Mouse (Mus musculus): ENCODE data around the gene Akr1b7. TPM values are rescaled to one million over a fixed set of nuclear protein-coding genes. Genes with fewer than 3 reads are reported as not detected.

Akr1b7 gene
- total and polyA plus RNA-seq, 3 experiments, result 0.08 TPM; not detected in 2

DNA sequence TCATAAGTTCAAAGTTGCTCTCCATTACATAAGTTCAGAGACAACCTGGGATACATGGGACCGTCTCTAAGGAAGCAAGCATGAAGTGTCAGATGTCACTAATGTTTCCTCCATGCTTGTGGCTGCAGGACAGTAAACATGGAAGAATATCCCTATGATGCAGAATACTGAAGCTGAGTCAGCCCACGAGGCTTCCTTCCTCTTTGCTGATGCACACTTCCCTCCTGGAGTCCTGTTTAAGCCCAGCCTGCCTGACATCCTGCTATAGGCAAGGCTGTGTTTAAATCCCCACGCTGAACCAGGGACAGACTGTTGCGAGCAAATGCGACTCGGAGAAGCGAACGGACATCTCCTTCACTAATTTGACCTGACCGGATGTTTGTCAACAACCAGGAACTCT, 44.1 kb upstream of the Akr1b7 start:
- H3K9ac ChIP-seq (ENCODE audit: insufficient read depth, low read depth), result no peak overlapping the region
- no peaks in the 10 kb centered on the region for H3K27me3 ChIP-seq (replicated peaks)
- no peak overlapping the region for H3K4me3 ChIP-seq (replicated peaks in 1 of 3; ENCODE audit: low read depth in 2 of 3, low read length in 2 of 3, poor library complexity in 1 of 3)
- no peak overlapping the region for H3K4me2 ChIP-seq (ENCODE audit: insufficient read depth, low read depth, poor library complexity, severe bottlenecking)
- in situ Hi-C loops (cut with MboI; ENCODE audit: low pct_ligation_motif_present, low pct_unique_long_range_greater_than_20kb, low sequenced_read_pairs) (no loop called here), dilution Hi-C loops (cut with MboI; ENCODE audit: extremely low pct_ligation_motif_present, extremely low pct_unique_long_range_greater_than_20kb, low sequenced_read_pairs) (no loop called here)
- no peaks in the 10 kb centered on the region for H3K9me3 ChIP-seq (replicated peaks; ENCODE audit: low read length)
- H3K4me1 ChIP-seq (ENCODE audit: control insufficient read depth in 1 of 2, insufficient read depth in 2 of 2), result peaks cover 0 to 24% of the 10 kb centered on the region in 2 experiments; a peak in 2 of 4 replicates
- no peaks in the 10 kb centered on the region for H3K79me2 ChIP-seq (replicated peaks; ENCODE audit: control insufficient read depth, extremely low read depth, insufficient read depth, poor library complexity, severe bottlenecking)
- no peak for TF ChIP-seq UBTF (IDR thresholded peaks at IDR 0.05; ENCODE audit: low read depth, low read length)
- no peak for TF ChIP-seq NRF1 (IDR thresholded peaks at IDR 0.05; ENCODE audit: low read depth, low read length)
- TF ChIP-seq ZMIZ1 (IDR thresholded peaks at IDR 0.05; ENCODE audit: low read depth, low read length), result no peak
- H3K27ac ChIP-seq (ENCODE audit: insufficient read depth, low read depth), result no peak overlapping the region
- no peak for DNase-seq (ENCODE audit: extremely low read depth)
- H3K36me3 ChIP-seq (replicated peaks in 1 of 2; ENCODE audit: control insufficient read depth in 1 of 2, insufficient read depth in 1 of 2, low read length in 1 of 2), result no peaks in the 10 kb centered on the region

- dilution Hi-C loops (cut with MboI; ENCODE audit: extremely low pct_ligation_motif_present, extremely low pct_unique_long_range_greater_than_20kb, low sequenced_read_pairs), result no loop called here
- Histone ChIP-seq H3K27ac (ENCODE audit: insufficient read depth, low read depth) (no peak overlapping the region), H3K9ac (ENCODE audit: insufficient read depth, low read depth) (no peak overlapping the region), H3K79me2 (replicated peaks; ENCODE audit: control insufficient read depth, extremely low read depth, insufficient read depth, poor library complexity, severe bottlenecking) (no peaks in the 10 kb centered on the region), H3K4me2 (ENCODE audit: insufficient read depth, low read depth, poor library complexity, severe bottlenecking) (no peak overlapping the region), H3K4me3 (replicated peaks in 1 of 3; ENCODE audit: low read depth in 2 of 3, low read length in 2 of 3, poor library complexity in 1 of 3) (no peak overlapping the region), H3K27me3 (replicated peaks) (no peaks in the 10 kb centered on the region), H3K36me3 (replicated peaks in 1 of 2; ENCODE audit: control insufficient read depth in 1 of 2, insufficient read depth in 1 of 2, low read length in 1 of 2) (no peaks in the 10 kb centered on the region), H3K4me1 (ENCODE audit: control insufficient read depth in 1 of 2, insufficient read depth in 2 of 2) (peaks cover 7 to 27% of the 10 kb centered on the region in 2 experiments), H3K9me3 (replicated peaks; ENCODE audit: low read length) (no peaks in the 10 kb centered on the region)
- TF ChIP-seq CTCF (conservative IDR thresholded peaks at IDR 0.05 in 1 of 2, IDR thresholded peaks at IDR 0.05 in 1 of 2; ENCODE audit: low read depth in 2 of 2, low read length in 2 of 2) (no peak), NRF1 (IDR thresholded peaks at IDR 0.05; ENCODE audit: low read depth, low read length) (no peak), ZNF384 (IDR thresholded peaks at IDR 0.05; ENCODE audit: low read depth, low read length) (no peak), MYC (IDR thresholded peaks at IDR 0.05; ENCODE audit: low read depth, low read length) (no peak), HCFC1 (IDR thresholded peaks at IDR 0.05; ENCODE audit: low read depth, low read length) (no peak), POLR2AphosphoS2 (IDR thresholded peaks at IDR 0.05; ENCODE audit: low read depth, low read length) (no peak), ELF1 (IDR thresholded peaks at IDR 0.05; ENCODE audit: low read depth, low read length) (no peak), IRF4 (IDR thresholded peaks at IDR 0.05; ENCODE audit: low read depth, low read length) (no peak), EP300 (IDR thresholded peaks at IDR 0.05; ENCODE audit: low read length) (no peak)
- in situ Hi-C loops (cut with MboI; ENCODE audit: low pct_ligation_motif_present, low pct_unique_long_range_greater_than_20kb, low sequenced_read_pairs), result no loop called here
- DNase-seq (ENCODE audit: extremely low read depth), result no peak
Measured at GRCm38 (mm10) chr6:34370081-34370480, 42.1 kb upstream of the Akr1b7 start.

- Histone ChIP-seq H3K4me3 (replicated peaks in 1 of 3; ENCODE audit: low read depth in 2 of 3, low read length in 2 of 3, poor library complexity in 1 of 3) (peak overlapping the region in 1 of 3 experiments; percentile 11), H3K79me2 (replicated peaks; ENCODE audit: control insufficient read depth, extremely low read depth, insufficient read depth, poor library complexity, severe bottlenecking) (no peaks in the 10 kb centered on the region), H3K27ac (ENCODE audit: insufficient read depth, low read depth) (peak overlapping the region; percentile 19; the same call in 1 of the 2 replicates), H3K9me3 (replicated peaks; ENCODE audit: low read length) (no peaks in the 10 kb centered on the region), H3K27me3 (replicated peaks) (no peaks in the 10 kb centered on the region), H3K9ac (ENCODE audit: insufficient read depth, low read depth) (peak overlapping the region; percentile 76), H3K4me2 (ENCODE audit: insufficient read depth, low read depth, poor library complexity, severe bottlenecking) (peak overlapping the region; percentile 87), H3K4me1 (ENCODE audit: control insufficient read depth in 1 of 2, insufficient read depth in 2 of 2) (peaks cover 8 to 21% of the 10 kb centered on the region in 2 experiments), H3K36me3 (replicated peaks in 1 of 2; ENCODE audit: control insufficient read depth in 1 of 2, insufficient read depth in 1 of 2, low read length in 1 of 2) (no peaks in the 10 kb centered on the region)
- DNase-seq (ENCODE audit: extremely low read depth), result peak; percentile 87
- peak; percentile 62 for TF ChIP-seq SMC3 (IDR thresholded peaks at IDR 0.05; ENCODE audit: low read depth, low read length)
- TF ChIP-seq ZC3H11A (IDR thresholded peaks at IDR 0.05; ENCODE audit: low read depth, low read length), result no peak
- TF ChIP-seq JUN (IDR thresholded peaks at IDR 0.05; ENCODE audit: insufficient read depth, low read depth, low read length), result no peak
- peak; percentile 95 for TF ChIP-seq CHD2 (IDR thresholded peaks at IDR 0.05; ENCODE audit: low read length)
- TF ChIP-seq CTCF (conservative IDR thresholded peaks at IDR 0.05 in 1 of 2, IDR thresholded peaks at IDR 0.05 in 1 of 2; ENCODE audit: low read depth in 2 of 2, low read length in 2 of 2), result peak; percentile 64 to 76
- TF ChIP-seq PAX5 (IDR thresholded peaks at IDR 0.05; ENCODE audit: low read length), result no peak
- peak; percentile 63 for TF ChIP-seq RAD21 (IDR thresholded peaks at IDR 0.05; ENCODE audit: low read depth, low read length)
- TF ChIP-seq POLR2A (IDR thresholded peaks at IDR 0.05; ENCODE audit: low read depth, low read length), result peak; percentile 44; the same call in 1 of the 2 replicates
- in situ Hi-C loops (cut with MboI; ENCODE audit: low pct_ligation_motif_present, low pct_unique_long_range_greater_than_20kb, low sequenced_read_pairs), result no loop called here
- dilution Hi-C loops (cut with MboI; ENCODE audit: extremely low pct_ligation_motif_present, extremely low pct_unique_long_range_greater_than_20kb, low sequenced_read_pairs), result no loop called here
Measured at GRCm38 (mm10) chr6:34371700-34372351, 40.3 kb upstream of the Akr1b7 start.

Measured in CH12.LX (cell line).